Mouse (Mus musculus): Measurements from ENCODE around the gene Psmg4.

DNA sequence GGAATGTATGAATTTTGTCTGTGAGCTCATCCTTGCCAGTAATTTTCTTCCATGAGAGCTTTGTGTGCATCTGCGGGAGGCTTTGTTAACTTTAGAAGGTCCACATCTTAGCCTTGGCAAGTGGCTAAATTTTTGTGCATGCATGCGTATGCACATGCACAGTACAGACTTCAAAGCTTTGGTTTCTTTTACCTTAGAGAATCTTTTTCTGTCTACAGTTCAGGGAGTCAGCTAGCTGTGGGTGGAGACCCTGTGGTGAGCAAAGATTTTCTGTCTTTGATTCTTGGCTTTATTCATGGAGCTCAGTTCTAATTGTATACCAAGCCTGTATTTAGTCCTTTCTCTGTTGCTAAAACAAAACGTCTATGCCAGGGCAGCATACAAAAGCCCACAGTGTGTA is 56.0 kb downstream of the Psmg4 start:
- TF ChIP-seq POLR2A (IDR thresholded peaks at IDR 0.05; ENCODE audit: insufficient read length, low read depth) (no peak), POLR2AphosphoS2 (IDR thresholded peaks at IDR 0.05; ENCODE audit: insufficient read length, low read depth) (no peak), MYOG (IDR thresholded peaks at IDR 0.05; ENCODE audit: control insufficient read depth in 1 of 3, insufficient read depth in 1 of 3, insufficient read length in 2 of 3, low read depth in 2 of 3) (no peak), CEBPB (IDR thresholded peaks at IDR 0.05; ENCODE audit: insufficient read depth, poor library complexity, severe bottlenecking) (no peak), MAX (IDR thresholded peaks at IDR 0.05; ENCODE audit: low read depth) (no peak), MYOD1 (IDR thresholded peaks at IDR 0.05; ENCODE audit: control insufficient read depth in 1 of 3, insufficient read length in 2 of 3, low read depth in 2 of 3) (no peak), REST (IDR thresholded peaks at IDR 0.05; ENCODE audit: insufficient read depth, insufficient read length) (no peak), E2F4 (IDR thresholded peaks at IDR 0.05; ENCODE audit: insufficient read depth) (no peak), TCF12 (IDR thresholded peaks at IDR 0.05; ENCODE audit: insufficient read depth, poor library complexity, severe bottlenecking) (no peak), USF1 (IDR thresholded peaks at IDR 0.05; ENCODE audit: low read depth) (no peak), SRF (IDR thresholded peaks at IDR 0.05; ENCODE audit: control insufficient read depth, insufficient read length, low read depth) (no peak), TCF3 (IDR thresholded peaks at IDR 0.05; ENCODE audit: insufficient read length, low read depth) (no peak)

Measured in myocyte (in vitro differentiated cells).